ENCODE assay signal across 11 mouse cellular contexts in the genomic region with DNA sequence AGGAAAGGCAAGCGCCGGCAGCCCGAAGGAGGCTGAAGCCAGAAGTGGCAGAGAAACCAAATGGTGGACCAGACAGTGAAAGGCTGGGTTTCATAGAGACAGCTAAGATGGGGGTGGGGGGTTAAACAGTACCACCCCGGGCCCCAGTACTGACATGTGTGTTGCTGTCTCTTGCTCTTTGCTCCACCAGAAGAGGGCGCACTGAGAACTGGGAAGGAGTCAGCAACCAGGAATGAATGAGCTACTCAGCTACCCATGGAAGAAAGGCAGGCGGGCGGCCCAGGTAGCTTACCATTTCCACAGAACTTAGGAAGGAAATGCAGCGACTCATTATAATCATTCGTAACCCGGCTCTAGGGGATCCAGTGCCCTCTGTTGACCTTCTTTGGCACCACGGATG. TPM values are rescaled to one million over a fixed set of nuclear protein-coding genes. Genes with fewer than 3 reads are reported as not detected.
DNase-seq lines count a peak whose midpoint lies in the region; ATAC-seq and TF ChIP-seq lines count a peak whose summit lies in the region.
"Had no signal": no experiment of that assay in that cellular context is flagged by ENCODE, and none has a peak within 500 bp of the region (broad histone marks: within the 10 kb centered on the region; RNA-seq: fewer than 3 reads in every experiment).

No protein-coding gene starts in this region.

- no peaks in the 10 kb centered on the region for H3K36me3 ChIP-seq in lung, postnatal 0 days (ENCODE audit: insufficient read depth, low read length)
- H3K36me3 ChIP-seq: heart, embryonic 13.5 days had no signal

- no peaks in the 10 kb centered on the region for H3K9me3 ChIP-seq in lung, postnatal 0 days (ENCODE audit: low read length)

- H3K27ac ChIP-seq in cortical plate, adult 2 months (ENCODE audit: insufficient read depth, low read length) = no peak overlapping the region
- H3K27ac ChIP-seq in lung, postnatal 0 days (ENCODE audit: low read length) = no peak overlapping the region
- H3K27ac ChIP-seq: heart, embryonic 13.5 days; macrophage had no signal

- no peaks in the 10 kb centered on the region for H3K4me1 ChIP-seq in cortical plate, adult 2 months (ENCODE audit: control insufficient read depth, insufficient read depth, low read length)
- no peaks in the 10 kb centered on the region for H3K4me1 ChIP-seq in lung, postnatal 0 days (ENCODE audit: insufficient read depth, low read depth, low read length)

- no peak overlapping the region for H3K4me3 ChIP-seq in cortical plate, adult 2 months (ENCODE audit: insufficient read depth, low read length)
- no peak overlapping the region for H3K4me3 ChIP-seq in lung, postnatal 0 days (ENCODE audit: low read depth, low read length)
- H3K4me3 ChIP-seq: heart, embryonic 13.5 days had no signal

- 38% methylated on average over 11 of the region's 11 CpGs for WGBS in lung, postnatal 0 days

- H3K9ac ChIP-seq in lung, postnatal 0 days (replicated peaks; ENCODE audit: low read depth) = no peak overlapping the region
- H3K9ac ChIP-seq: heart, embryonic 13.5 days had no signal

- no peak for ATAC-seq in lung, postnatal 0 days
- ATAC-seq in cerebellum, adult (ENCODE audit: insufficient number of reproducible peaks, low FRiP score, low TSS enrichment) = no peak

- TF ChIP-seq POLR2A in cortical plate, adult 2 months (IDR thresholded peaks at IDR 0.05; ENCODE audit: extremely low read depth, insufficient read depth, low read length) = no peak

- no peaks in the 10 kb centered on the region for H3K27me3 ChIP-seq in lung, postnatal 0 days (replicated peaks; ENCODE audit: insufficient read depth, low read length)

- no peak overlapping the region for H3K4me2 ChIP-seq in lung, postnatal 0 days (replicated peaks; ENCODE audit: low read depth, low read length)
- H3K4me2 ChIP-seq: heart, embryonic 13.5 days had no signal

- peak; percentile 44 to 76 for DNase-seq in heart, adult 18-20 months
- no peak for DNase-seq in heart, adult 11 months
- DNase-seq in testis, postnatal 10 days (ENCODE audit: low spot score) = peak; percentile 73
- no peak for DNase-seq in testis, postnatal 14 days (ENCODE audit: low spot score)
- no peak for DNase-seq in lung, postnatal 0 days (ENCODE audit: low spot score)
- DNase-seq in frontal cortex, postnatal 10 days (ENCODE audit: low spot score in 2 of 2) = no peak

- TF ChIP-seq CTCF in cortical plate, adult 2 months (IDR thresholded peaks at IDR 0.05; ENCODE audit: extremely low read depth, insufficient read depth, low read length) = peak; percentile 58
- peak; percentile 68 for TF ChIP-seq CTCF in lung, postnatal 0 days (IDR thresholded peaks at IDR 0.05)

- no peak for TF ChIP-seq EP300 in lung, postnatal 0 days (IDR thresholded peaks at IDR 0.05)

RNA-seq across cellular contexts. Expression of a gene that starts 16.4 kb away (rescaled TPM):
- not detected for total RNA-seq in heart, adult 18-20 months (2021)
- polyA plus RNA-seq in cortical plate, adult 2 months (2012; rRNA removed) = 0.04 and 0.06 TPM in 2 replicates
- 0.06 TPM in 1 of 2 replicates, not detected in the other for polyA plus RNA-seq in lung, postnatal 0 days (2015; fragmentation: Nextera tagmentation; extraction: Ambion mirVana)
- polyA plus RNA-seq: macrophage; stomach, embryonic 16.5 days had no signal

RNA-seq across cellular contexts. Expression of a gene that starts 30.1 kb away (rescaled TPM):
- total RNA-seq in heart, adult 18-20 months (2021) = 10 to 100 TPM; 83.7 to 90.6 TPM
- 0.40 and 0.42 TPM in 2 replicates for polyA plus RNA-seq in cortical plate, adult 2 months (2012; rRNA removed)
- polyA plus RNA-seq in lung, postnatal 0 days (2015; fragmentation: Nextera tagmentation; extraction: Ambion mirVana) = 0.21 and 0.29 TPM in 2 replicates

RNA-seq across cellular contexts. Expression of a gene that starts 46.0 kb away (rescaled TPM):
- total RNA-seq in heart, adult 18-20 months (2021) = not detected
- polyA plus RNA-seq in cortical plate, adult 2 months (2012; rRNA removed) = 0.04 and 0.11 TPM in 2 replicates
- polyA plus RNA-seq in lung, postnatal 0 days (2015; fragmentation: Nextera tagmentation; extraction: Ambion mirVana) = not detected in 2 replicates
- polyA plus RNA-seq: macrophage had no signal

RNA-seq across cellular contexts. Expression of a gene that starts 58.7 kb away (rescaled TPM):
- total RNA-seq in heart, adult 18-20 months (2021) = 10 to 100 TPM; 89.1 to 98.9 TPM
- polyA plus RNA-seq in cortical plate, adult 2 months (2012; rRNA removed) = 438 and 458 TPM in 2 replicates
- polyA plus RNA-seq in lung, postnatal 0 days (2015; fragmentation: Nextera tagmentation; extraction: Ambion mirVana) = 44.7 and 51.2 TPM in 2 replicates

Comparison
In these comparisons a context has a peak if more than half of its experiments do, and no peak if none do; other contexts are left out.
1. DNase-seq: peak in heart, adult 18-20 months (2 of 2) and testis, postnatal 10 days (single experiment); none in heart, adult 11 months (single experiment), testis, postnatal 14 days (single experiment), lung, postnatal 0 days (single experiment) and frontal cortex, postnatal 10 days (0 of 2).